Mouse (Mus musculus) mouse embryonic stem cell (cell line): Measurements from ENCODE around the gene Zfp111.

Experiments
- in situ Hi-C, 2 experiments: fragments of 300-500 bp; cut with MboI; formaldehyde crosslinking; loops; 1 replicate in 1 of 2; 3 replicates in 1 of 2; pipeline ENCODE4 v1.14.3; 2019 to 2020; ENCODE audit warnings: low sequenced_read_pairs in 2 of 2, low pct_unique_long_range_greater_than_20kb in 1 of 2, mixed read lengths in 1 of 2; ENCODE audit not compliant: unreplicated experiment in 1 of 2

The Zfp111 gene

DNA sequence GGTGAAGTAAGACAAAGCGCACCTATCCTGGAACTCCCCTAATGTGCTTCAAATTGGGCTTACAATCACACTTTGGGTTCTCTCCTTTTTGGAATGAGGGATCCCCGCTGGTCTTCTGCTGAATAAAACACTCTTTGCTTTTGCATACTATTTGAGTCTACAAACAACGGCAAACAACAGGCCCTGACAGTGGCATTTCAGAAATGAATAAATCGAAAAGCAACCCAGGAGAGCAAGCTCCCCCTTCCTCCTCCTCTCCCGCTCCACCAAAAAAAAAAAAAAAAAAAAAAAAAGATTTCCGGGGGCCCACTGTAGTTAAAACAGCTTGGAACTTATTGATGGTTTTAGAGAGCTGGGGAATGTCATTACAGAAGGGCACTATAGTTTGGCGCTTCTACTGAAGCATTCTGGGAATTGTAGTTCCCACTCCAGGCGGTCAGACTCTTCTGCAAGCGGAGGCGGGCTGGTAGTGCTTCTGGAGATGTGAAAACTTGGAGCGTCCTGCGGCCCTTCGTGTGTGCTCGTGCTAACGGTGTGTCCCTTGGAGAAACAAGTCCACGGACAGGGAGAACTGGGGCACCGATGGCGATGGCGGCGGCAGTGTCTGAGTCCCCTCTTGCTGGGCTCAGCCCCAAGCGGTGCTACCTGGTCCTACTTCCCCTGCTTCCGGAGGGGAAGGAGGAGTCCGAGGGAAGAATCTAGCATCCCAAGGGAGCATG lies 36.5 kb downstream of the Zfp111 start, which contains the start of gene Zfp114:
Zfp114 (plus strand) TSS at position 443 of the 719 bp plus-strand sequence.
- in situ Hi-C loops: no loop called here

DNA sequence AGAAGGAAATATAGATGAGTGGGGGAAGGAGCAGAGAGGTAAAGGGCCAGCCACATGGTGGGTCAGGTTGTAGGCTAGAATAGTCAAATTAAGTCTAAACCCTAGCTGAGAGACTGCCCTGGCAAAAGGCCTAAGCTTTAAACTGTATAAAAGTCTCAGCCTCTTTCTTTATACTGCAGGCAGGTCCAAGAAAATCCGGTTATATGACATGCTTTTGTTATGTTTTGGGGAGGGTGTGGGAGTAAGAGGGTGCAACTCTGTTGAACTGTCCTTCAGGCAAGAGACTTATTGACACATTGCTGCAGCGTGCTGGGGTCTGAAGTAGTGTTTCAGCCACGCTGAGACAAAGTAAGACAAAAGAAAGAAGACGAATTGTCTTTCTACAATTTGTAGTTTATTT lies 39.1 kb downstream of the Zfp111 start:
- in situ Hi-C loops: no loop called here

DNA sequence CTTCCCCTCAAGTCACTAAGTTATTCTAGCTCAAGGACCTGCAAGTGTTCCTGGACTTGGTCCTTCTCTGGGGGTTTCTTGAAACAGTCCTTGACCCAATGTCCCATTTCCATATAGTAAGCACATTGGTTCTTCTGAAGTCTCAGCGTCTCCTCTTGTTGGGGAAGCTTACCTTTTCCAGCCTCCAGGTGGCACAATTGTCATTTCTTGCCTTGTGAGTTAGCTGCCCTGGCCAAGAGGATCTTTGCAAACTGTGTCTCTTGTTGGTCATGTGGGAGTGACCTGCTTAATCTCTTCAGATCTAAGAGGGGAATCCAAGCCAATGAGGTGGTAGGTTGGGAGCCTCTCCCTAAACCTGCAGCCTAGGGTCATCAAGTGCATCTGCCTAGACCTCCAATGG lies 58.0 kb downstream of the Zfp111 start:
- in situ Hi-C loops: loop anchor here (5.0 to 10.0 kb wide), 3 partner anchors 132 to 194 kb away; partner anchors contain the start of gene Lypd5 (in 1 of the 2)
